Mouse (Mus musculus): ENCODE measurements around the gene Sgcb. TPM values are rescaled to one million over a fixed set of nuclear protein-coding genes. Genes with fewer than 3 reads are reported as not detected.

Gene Sgcb
- 9.5 and 11.0 TPM in 2 replicates for polyA plus RNA-seq (2015; fragmentation: Nextera tagmentation; extraction: Ambion mirVana)

DNA sequence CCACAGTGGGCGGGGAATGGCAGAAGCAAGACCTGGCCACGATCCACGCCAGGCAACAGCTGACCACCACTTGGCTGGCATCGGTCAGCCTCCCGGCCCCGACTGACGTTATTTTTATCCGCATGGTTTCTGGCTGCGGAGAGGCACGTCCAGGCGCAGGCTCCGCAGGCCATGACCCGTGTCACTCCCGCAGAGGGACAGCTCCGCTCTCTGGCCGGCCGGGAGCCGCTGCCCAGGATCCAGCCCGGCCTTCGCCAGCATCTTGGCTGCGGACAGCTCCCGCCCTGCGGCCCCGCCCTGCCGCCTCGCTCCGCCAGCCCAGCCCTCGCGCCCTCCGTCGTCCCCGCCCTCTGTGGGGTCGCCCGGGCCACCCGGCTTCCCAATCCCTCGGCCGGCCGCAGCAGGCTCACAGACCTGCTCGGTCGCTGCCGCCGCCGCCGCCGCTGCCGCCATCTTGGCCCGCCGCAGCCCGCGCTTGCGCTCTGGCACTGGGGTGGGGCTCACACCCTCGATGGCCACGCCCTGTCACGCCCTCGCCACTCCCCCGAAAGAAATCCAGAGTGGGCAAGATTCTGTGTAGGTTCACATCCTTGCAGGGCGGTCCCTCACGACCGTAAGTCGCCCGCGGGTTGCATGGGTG, at the start of gene Sgcb:
Sgcb (minus strand) TSS at position 530 of the 640 bp plus-strand sequence.
- DNase-seq (ENCODE audit: low spot score), result peak; percentile 85

DNA sequence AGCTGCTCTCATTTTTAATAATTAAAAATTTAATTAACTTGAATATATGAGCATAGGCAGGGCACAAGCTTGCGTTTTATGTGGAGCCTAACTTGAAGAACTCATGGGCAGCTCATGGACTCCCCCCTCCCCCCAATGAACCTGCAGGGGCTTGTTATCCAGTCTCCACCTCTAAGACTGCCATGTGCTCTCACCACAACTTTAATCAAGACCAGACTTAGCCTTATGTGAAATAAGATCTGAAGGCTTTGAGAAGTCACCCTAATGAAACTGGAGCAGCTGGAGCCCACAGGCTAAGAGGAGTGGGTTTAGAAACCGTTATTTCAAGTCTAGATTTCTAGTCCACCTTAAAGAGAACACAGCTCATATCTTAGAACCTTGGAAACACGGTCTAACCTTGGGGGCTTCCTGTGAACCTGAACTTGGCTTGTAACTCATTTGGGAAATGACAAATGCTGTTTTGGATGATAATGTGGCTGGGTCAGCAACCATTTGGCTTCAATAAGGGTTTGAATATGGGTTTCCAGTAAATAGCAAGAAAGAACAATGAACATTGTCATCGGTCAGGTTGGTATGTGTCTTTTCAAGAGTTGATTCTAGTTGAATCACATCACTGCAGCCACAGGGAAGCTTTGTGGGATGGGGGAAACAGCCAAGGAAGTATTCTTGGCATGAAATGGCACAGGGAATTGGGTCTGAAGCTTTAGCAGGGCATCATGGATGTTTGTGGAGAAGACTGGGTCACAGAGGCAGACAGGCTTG, 46.8 kb upstream of the Sgcb start:
- no peak for DNase-seq (ENCODE audit: low spot score)

DNA sequence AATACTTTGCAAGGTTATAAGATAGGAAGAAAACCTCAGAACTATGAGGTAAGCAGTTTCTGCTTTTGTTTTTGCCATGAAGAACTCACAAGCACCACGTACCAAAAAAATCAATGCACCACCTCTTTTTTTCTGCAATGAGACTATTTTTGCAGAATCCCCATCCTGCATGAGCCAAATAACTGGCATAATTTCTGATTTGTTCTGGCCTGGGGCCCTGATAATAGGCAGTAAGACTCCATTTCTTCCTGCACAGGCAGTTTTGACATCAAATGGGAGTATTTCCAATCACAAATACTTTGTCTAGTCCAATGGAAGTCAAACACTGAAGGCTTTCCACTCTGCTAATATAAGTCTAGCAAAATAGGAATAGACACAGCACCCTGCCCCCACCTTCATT, 46.2 kb upstream of the Sgcb start:
- no peak for DNase-seq (ENCODE audit: low spot score)

DNA sequence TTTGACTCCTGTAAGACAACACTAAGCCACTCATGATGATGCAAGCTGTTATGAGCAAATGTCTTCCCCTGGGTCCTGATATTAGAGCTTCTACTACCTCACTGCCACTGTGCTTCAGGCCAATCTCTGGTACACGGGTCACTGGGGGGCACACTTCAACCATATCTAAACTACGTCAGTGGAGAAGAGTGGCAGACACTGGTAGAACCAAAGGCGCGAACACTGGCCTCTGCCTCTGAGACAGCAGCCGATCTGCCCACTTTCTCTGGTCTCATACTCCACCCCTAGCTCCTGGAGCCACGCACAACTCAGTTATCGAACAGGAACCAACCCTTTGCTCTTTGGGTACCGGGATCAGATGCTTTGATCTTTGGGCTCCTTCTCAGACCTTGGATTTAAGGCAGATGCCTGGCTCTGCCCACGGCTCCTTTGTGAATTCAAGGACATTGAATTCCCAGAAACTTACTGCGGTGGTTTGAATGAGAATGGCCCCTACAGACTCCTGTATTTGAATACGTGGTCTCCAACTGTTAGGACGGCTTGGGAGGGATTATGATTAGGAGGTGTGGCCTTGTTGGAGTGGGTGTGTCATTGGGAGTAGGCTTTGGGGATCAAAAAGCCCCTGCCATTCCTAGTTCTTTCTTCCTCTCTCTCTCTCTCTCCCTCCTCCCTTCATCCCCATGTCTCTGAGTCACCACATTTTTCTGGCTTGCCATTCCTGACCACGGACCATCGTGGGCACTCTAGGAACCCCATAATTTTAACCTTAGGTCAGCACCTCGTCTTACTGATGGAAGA, 44.3 kb upstream of the Sgcb start:
- no peak for DNase-seq (ENCODE audit: low spot score)

DNA sequence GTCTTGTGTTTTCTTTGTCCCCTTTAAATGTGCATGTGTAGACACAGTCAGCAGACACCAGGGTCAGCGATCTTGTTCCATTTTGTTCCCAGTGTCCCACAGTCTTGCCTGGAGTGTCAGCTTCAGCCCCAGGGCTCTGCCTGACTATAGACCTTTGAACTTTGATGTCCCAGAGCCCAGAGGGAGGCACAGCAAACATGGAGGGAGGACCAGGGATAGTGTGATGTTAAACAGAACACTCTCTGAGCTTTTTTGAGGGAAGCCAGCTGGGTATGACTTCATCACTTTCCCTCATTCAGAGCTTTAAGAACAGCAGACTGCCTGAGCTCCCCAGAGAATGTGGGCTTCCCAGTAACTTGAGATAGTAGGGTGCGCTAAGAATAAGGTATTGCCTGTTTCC, 42.6 kb upstream of the Sgcb start:
- DNase-seq (ENCODE audit: low spot score), result no peak

DNA sequence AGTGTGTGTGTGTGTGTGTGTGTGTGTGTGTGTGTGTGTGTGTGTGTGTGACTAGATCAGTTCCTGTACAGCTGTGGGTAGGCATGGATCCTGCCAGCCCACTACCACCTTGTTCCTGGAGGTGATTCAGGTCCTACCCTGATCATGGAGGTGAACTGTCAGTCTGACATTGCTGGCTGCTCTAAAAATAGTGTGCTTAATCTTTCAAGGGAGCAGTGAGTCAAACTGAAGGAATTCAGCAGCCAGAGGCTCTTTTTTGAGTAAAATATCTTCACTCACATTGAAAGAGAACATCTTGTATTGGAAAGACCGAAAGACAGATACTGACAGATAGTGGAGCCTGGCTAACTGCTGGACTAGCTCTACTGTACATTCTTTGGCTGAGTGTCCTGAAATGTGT, 41.0 kb upstream of the Sgcb start:
- no peak for DNase-seq (ENCODE audit: low spot score)

DNA sequence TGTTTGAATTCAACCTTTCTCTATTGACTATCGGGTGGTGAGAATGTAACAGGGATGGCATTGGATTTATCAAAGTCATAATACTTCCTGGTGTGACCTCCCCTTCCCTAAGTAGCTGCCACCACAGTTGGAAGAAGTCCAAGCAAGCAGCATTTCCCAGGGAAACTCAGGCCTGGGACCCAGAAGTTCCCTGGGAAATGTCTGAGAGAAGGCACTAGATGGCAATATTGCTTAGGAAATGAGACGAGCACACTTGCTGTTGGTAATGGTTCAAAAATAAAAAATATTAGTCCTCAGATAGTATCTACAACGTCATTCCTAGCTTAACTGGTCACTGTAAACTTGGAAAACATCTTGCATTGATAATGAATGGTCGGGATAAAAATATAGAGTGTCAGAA, 38.6 kb upstream of the Sgcb start:
- no peak for DNase-seq (ENCODE audit: low spot score)

DNA sequence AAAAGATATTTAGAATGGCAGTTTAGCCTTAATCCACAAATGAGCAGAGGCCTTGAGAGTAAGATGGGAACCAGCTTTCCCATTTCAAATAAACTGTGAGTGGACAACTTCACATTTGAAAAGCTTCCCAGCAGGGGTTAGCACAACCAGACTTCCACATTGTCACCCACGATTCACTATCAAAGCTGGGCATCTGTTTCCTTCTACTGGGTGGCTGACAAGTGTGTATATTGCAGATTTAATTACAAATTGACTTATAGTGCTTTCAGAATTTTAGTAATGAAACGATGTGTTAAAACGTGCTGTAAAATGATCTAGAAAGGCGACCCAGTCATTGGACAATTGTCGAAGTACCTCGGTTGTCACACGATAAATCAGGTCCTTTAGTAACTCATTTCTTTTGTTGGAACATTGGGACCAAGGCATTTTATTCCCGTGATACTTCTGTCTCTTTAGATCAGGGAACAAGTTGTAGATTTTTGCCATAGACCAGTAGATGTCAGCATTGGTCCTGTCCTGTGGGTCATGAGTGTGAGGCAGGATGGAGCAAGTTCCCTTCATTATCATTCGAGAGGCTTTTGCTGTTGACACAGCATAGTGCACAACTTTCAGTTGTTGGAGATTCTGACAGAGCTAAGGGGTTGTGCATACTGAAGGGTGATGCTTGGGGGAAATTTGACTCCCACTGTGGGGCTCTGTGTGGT, 36.3 kb upstream of the Sgcb start:
- DNase-seq (ENCODE audit: low spot score), result no peak

DNA sequence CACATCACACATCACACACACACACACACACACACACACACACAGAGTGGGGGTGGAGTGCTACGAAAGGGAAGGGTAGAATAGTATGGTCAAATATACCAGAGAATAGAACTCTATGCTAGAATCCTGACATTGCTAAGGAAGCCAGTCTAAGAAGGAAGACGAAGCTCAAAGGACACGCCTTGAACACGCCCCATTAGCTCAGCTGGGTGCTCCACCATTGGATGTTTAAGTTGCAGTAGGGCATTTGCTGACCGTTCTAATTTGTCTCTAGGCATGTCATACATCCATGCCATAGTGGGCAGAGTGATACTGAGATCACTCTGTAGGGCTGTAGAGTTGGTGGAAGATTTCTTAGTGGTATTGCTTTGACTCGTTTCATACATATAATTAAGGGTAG, 35.6 kb upstream of the Sgcb start:
- DNase-seq (ENCODE audit: low spot score), result no peak

DNA sequence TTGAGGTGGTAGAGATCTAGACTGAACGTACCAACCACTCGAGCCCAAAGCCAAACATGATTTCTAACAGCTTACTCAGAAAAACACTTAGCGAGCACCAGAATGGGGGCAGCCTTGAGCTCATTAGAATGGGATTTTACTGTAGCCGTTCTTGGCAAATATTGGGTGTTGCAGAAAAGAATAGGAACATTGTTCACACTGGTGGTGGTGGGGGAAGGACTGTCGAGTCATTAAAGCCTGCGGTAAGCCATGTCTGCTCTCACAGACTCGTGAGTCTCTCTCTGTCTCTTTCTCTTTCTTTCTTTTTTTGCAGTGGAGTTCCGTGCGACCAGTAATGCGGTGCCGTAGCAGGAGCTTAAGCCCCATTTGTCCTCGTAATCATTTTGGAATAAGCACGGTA, 29.0 kb upstream of the Sgcb start:
- DNase-seq (ENCODE audit: low spot score), result no peak

DNA sequence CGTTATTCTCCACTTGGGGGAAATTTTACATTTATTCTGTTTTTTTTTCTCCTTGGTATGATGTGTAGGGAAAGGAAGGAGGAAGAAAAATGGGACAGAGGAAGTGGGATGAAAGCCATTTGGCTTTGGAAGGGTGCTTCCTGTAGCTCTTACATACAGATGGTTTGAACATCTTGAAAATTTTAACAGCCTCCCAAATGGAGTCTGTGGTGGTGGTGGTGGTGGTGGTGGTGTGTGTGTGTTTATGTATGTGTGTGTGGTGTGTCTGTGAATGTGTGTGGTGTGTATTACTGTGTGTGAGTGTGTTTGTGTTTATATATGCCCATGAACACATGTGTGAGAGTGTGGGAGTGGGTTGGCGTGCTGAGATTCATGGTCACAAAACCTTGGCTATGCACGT, 28.0 kb upstream of the Sgcb start:
- no peak for DNase-seq (ENCODE audit: low spot score)

DNA sequence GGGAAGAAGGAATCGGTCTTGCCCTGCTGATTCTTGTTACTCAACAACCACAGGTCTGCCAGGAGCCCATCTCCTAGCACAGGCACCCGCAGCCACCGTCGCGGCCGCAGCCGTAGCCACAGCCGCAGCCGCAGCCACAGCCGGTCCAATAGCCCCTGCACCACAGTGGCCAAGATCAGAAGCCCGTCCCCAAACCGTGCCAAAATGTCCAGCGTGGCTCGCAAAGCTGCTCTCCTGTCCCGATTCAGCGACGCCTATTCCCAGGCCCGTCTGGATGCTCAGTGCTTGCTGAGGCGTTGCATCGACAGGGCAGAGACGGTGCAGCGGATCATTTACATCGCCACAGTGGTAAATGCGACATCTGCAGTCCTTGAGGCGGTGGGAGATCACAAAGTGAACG, 21.8 kb upstream of the Sgcb start:
- DNase-seq (ENCODE audit: low spot score), result no peak

DNA sequence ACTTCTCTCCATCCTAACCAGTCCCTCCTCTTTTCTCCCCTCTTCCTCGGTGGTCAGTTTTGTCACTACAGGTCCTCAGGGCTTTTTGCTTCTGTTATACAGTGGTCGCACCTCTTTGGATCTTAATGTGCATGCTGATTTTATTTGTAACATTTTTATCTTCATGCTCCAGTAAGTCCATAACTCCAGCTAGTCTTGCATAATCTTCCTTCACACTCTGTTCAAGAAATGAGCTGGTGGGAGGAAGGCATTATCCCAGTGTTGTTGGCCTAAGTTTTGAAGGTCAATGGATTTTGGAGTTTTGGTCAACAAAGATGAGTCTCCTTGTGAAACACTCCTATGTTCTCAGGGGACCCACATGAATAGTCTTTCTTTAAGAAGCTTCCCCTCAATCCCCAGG, 20.3 kb upstream of the Sgcb start:
- no peak for DNase-seq (ENCODE audit: low spot score)

DNA sequence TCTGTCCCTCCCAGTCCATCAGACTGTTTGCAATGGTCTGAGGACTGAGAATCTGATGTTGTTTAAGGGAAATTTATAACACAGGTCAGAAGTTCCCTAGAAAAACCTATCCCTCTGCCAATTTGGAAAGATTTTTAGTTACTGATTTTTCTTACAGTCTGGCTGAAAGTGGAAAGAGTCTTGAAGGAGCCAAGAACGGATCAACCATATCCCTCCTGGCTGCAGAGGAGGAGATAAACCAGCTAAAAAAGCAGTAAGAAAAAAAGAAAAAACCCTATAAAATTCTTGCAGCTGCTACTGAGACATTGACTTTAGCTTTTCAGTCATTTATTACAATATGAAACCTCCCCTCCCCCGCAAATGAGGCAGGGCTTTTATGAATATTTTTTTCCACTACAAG, 19.1 kb upstream of the Sgcb start:
- DNase-seq (ENCODE audit: low spot score), result no peak

DNA sequence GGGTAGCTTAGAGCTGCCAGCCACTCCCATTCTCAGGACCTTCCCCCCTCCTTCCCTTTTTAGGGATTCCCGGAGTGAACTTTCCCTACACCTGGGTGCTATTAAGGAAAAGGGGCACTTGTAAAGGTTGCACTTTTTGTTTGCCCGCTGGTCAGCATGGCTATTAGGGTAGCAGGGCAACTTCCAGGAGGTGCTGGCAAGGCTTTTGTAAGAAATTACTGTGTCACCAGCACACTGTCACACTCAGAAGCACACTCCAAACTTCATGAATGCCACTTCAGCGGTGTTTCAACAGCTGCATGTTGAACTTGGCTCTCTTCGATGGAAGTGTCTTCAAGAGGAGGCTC, 4.2 kb upstream of the Sgcb start:
- no peak for DNase-seq (ENCODE audit: low spot score)

DNA sequence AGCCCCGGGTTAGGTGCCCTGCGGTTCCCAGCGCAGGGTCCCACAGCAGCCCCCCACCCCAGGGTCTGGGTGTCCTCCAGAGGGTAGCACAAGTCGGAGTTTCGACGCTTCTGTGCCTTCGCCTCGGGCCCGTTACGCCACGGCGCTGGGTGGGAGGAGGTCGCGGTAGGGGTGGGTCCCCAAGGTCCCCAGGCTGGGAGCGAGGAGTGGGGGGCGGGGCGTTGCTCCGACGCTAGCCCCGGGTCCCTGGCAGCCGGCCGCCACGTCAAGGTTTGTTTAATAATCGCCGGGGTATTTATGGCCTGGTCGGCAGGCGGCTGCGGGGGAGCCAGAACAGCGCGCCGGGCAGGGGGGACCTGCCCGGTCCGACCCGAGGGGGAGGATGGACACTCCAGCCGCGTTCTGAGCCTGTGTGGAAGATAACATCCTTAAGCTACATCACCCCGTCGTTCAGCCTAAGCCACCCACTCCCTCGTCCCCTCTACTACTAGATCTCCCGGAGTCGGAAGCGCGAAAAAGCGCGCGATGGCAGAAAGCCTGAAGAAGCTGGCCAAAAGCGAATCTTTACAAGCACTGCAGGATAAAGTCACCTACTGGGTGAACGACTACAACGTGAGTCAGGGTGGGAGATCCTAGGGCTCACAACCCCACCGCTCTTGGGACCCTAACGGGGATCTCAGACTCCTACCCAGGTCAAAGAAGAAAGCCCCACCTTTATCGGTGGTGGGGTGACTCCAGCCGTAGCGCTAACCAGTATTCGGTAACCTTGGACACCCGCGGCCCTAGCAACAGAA, 3.7 kb upstream of the Sgcb start, which contains the start of gene Spata18:
Spata18 (plus strand) TSS at position 319 of the 794 bp plus-strand sequence.
- DNase-seq (ENCODE audit: low spot score), result peak; percentile 18

DNA sequence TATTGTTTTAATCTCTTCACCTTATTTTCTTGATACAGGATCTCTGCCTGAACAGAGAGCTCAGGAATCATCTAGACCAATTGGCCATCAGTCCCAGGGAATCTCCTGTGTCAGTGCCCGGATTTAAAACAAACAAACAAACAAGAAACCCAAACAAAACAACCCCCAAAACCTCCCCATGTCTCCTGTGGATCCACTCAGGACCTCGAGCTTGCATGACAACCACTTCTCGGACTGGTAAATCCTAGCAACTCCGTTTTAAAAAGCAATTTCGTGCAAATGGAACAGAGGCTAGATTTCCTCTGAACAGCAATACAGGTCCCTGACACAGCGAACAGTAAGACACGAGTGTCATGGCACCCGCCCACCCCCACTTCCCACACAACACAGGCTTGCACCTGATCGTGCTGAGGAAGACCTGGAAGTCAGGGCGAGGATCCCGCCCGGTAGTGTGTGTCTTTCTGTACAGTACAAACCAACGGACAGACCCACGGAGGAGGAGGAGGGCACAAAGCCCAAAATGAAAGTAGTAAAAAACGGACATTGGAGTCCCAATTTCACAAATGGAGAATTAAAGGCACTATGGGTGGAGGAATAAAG, 2.9 kb upstream of the Sgcb start:
- DNase-seq (ENCODE audit: low spot score), result peak; percentile 7

DNA sequence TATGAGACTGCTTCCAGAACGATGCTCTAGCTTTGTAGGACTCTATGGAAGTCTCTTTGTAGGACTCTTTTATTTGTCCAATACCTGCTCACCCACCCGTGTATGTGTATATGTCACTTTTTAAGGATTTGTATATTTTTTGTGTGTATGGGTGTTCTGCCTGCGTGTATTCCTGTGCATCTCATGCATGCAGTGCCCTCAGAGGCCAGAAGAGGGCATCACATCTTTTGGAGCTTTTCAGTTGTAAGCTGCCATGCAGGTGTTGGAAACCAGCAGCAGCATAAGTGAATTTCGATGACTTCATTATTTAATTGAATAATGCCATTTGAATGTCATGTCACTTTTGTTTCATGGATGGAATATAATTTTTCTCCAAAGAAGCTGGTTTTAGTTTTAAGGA, 5.5 kb downstream of the Sgcb start:
- peak; percentile 63 for DNase-seq (ENCODE audit: low spot score)

DNA sequence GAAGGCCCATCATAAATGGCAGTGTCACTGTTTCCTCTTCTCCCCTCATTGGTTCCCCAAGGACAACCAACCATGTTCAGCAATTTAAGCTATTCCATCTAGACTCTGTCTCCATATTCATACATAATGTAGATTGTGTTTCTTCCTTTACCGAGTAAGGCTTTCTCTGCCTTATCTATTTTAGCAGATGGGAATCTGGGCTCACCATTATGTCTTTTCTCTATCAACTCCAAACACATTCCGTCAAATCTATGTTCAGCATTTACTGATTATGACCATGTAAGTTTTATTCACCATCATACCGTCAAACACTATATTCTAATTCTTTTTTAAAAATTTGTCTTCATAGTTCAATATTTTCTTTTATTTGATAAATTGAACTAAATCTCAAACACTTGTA, 6.5 kb downstream of the Sgcb start:
- no peak for DNase-seq (ENCODE audit: low spot score)

DNA sequence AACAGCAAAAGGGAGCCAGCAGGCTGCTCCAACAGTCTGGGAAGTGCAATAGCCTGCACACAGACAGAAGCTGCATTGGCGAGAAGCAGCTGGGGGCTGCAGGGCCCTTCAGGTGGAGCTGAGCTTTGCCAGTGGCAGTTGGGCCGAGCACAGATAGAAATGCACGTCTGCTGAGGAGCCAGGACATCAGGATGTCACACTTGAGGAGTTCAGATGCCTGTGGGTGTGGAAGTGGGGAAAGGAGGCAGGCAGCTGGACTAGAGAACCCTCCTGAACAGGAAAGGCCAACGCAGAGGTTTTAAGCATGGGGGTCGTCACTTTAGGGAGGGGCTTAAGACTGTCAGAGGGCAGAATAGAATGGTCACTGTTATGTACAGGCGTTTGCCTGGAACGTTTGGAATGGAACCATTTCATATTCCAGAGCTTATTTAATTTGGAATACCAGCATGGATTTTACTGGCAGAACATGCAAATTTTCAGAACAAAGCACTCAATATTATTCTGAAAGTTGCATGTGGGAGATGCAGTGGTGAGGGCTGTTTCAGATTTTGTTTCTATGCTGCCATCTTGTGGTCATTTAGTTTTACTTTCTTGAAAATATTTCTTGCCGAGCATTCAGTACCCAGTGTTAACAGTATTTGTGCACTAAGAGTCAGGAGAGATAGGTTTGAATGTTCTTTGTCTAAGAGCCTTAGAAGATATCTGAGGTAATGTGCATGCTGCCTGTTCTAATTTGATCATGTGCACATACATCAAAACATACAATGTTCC, 10.1 kb downstream of the Sgcb start:
- peak; percentile 63 for DNase-seq (ENCODE audit: low spot score)
